Comparison of ENCODE assay signal across 9 mouse cellular contexts in the genomic region with DNA sequence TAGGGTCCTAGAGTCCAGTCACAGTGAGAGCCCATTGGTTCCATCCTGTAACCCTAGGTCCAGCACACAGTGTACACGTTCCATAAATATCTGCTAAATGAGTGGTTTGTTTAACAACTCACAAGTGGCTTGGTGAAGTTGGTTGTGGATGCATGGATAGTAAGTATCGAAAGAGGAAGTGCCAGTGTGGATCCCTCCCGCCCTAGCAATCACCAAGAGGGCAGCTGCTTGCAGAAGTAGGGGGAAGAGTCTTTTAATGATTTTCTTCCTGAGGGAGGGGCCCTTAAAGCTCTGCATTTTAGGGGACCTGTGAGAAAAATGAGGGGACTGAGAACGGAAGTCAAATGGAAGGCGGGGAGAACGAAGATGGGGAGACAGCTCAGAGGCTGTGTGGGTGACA. TPM values are rescaled to one million over a fixed set of nuclear protein-coding genes. Genes with fewer than 3 reads are reported as not detected.
A peak's percentile ranks its signal among the peaks of the same experiment; 100 is the strongest.
DNase-seq lines count a peak whose midpoint lies in the region; ATAC-seq and TF ChIP-seq lines count a peak whose summit lies in the region.
"Had no signal": no experiment of that assay in that cellular context is flagged by ENCODE, and none has a peak within 500 bp of the region (broad histone marks: within the 10 kb centered on the region; RNA-seq: fewer than 3 reads in every experiment).

No protein-coding gene starts in this region.

- no peak for ATAC-seq in heart, embryonic 13.5 days (ENCODE audit: extremely low read depth, insufficient number of reproducible peaks, low FRiP score, low TSS enrichment)
- no peak; the same call in 1 of the 2 replicates for ATAC-seq in G1E (ENCODE audit: extremely low read depth, insufficient number of reproducible peaks, low FRiP score, poor library complexity, severe bottlenecking)
- ATAC-seq in hindbrain, embryonic 14.5 days (ENCODE audit: low FRiP score), result no peak
- ATAC-seq in megakaryocyte, adult 5-6 weeks (ENCODE audit: poor library complexity, severe bottlenecking), result peak; percentile 36; the same call in 1 of the 2 replicates

- no peaks in the 10 kb centered on the region for H3K9me3 ChIP-seq in heart, embryonic 13.5 days
- H3K9me3 ChIP-seq in G1E (replicated peaks), result no peaks in the 10 kb centered on the region
- H3K9me3 ChIP-seq in hindbrain, embryonic 14.5 days (ENCODE audit: control insufficient read depth, low read length), result no peaks in the 10 kb centered on the region

- H3K36me3 ChIP-seq in heart, embryonic 13.5 days, result no peaks in the 10 kb centered on the region
- H3K36me3 ChIP-seq in G1E (replicated peaks), result peaks cover 21% of the 10 kb centered on the region
- no peaks in the 10 kb centered on the region for H3K36me3 ChIP-seq in hindbrain, embryonic 14.5 days (replicated peaks; ENCODE audit: control insufficient read depth, insufficient read depth)

- H3K4me3 ChIP-seq in heart, embryonic 13.5 days, result peak overlapping the region; percentile 85; the same call in 1 of the 2 replicates
- peak overlapping the region; percentile 82; the same call in 1 of the 2 replicates for H3K4me3 ChIP-seq in G1E (ENCODE audit: low read depth, low read length)
- H3K4me3 ChIP-seq in hindbrain, embryonic 14.5 days (replicated peaks; ENCODE audit: low read length), result peak overlapping the region; percentile 75; the same call in 1 of the 2 replicates

- no peak overlapping the region for H3K9ac ChIP-seq in heart, embryonic 13.5 days
- no peak overlapping the region for H3K9ac ChIP-seq in hindbrain, embryonic 14.5 days

- peaks cover 12% of the 10 kb centered on the region for H3K27me3 ChIP-seq in heart, embryonic 13.5 days (replicated peaks)
- H3K27me3 ChIP-seq in G1E (ENCODE audit: insufficient read depth, low read length), result no peaks in the 10 kb centered on the region
- 0 out of 2 replicates have a peak, but pooled peaks cover 13% of the 10 kb centered on the region for H3K27me3 ChIP-seq in hindbrain, embryonic 14.5 days (ENCODE audit: control insufficient read depth, insufficient read depth, low read length)

- peaks cover 28% of the 10 kb centered on the region for H3K4me1 ChIP-seq in heart, embryonic 13.5 days
- H3K4me1 ChIP-seq in G1E (ENCODE audit: insufficient read depth, low read depth, low read length), result peaks cover 44% of the 10 kb centered on the region
- H3K4me1 ChIP-seq in hindbrain, embryonic 14.5 days (replicated peaks; ENCODE audit: control insufficient read depth, insufficient read depth, low read length), result peaks cover 16% of the 10 kb centered on the region

- no peak for TF ChIP-seq CTCF in G1E (IDR thresholded peaks at IDR 0.05; ENCODE audit: low read depth, low read length)

- intact Hi-C loops in left cerebral cortex, postnatal 36 days (cut with DNase I), result loop anchor here (5.0 kb wide), 1 partner anchor 67 kb away; a partner anchor contains a TSS
- intact Hi-C loops in left cerebral cortex, postnatal 10 days (cut with DNase I), result loop anchor here (5.0 kb wide), 1 partner anchor 77 kb away; a partner anchor contains a TSS

- no peak for DNase-seq in heart, adult 9 months (ENCODE audit: low spot score in 2 of 2)
- DNase-seq in G1E (ENCODE audit: low spot score), result peak; percentile 54
- no peak for DNase-seq in hindbrain, embryonic 14.5 days (ENCODE audit: low spot score)
- no peak for DNase-seq in left cerebral cortex, postnatal 36 days (ENCODE audit: low spot score in 2 of 2)
- no peak for DNase-seq in left cerebral cortex, postnatal 10 days (ENCODE audit: extremely low spot score in 1 of 2, low spot score in 2 of 2)
- DNase-seq in gastrocnemius, adult 8-10 months (ENCODE audit: low spot score in 2 of 2), result no peak
- DNase-seq: gastrocnemius, postnatal 36 days had no signal

- H3K27ac ChIP-seq in heart, embryonic 13.5 days (replicated peaks), result no peak overlapping the region
- no peak overlapping the region for H3K27ac ChIP-seq in hindbrain, embryonic 14.5 days

- 52% methylated on average over 6 of the region's 6 CpGs for WGBS in heart, embryonic 13.5 days
- 57% methylated on average over 6 of the region's 6 CpGs for WGBS in hindbrain, embryonic 14.5 days

- H3K4me2 ChIP-seq in heart, embryonic 13.5 days, result peak overlapping the region; percentile 94
- peak overlapping the region; percentile 80 for H3K4me2 ChIP-seq in hindbrain, embryonic 14.5 days (replicated peaks)

RNA-seq across cellular contexts. Expression of a gene that starts 1.4 kb away (rescaled TPM):
- 8.8 and 9.2 TPM in 2 replicates for polyA plus RNA-seq in heart, embryonic 13.5 days (2015; fragmentation: Nextera tagmentation; extraction: Ambion mirVana)
- 7.8 and 10.2 TPM in 2 replicates for total RNA-seq in G1E (2014; fragmentation: Nextera tagmentation)
- 8.0 and 9.9 TPM in 2 replicates for total RNA-seq in G1E (2017)
- 9.6 and 14.0 TPM in 2 replicates for polyA plus RNA-seq in G1E (2012)
- polyA plus RNA-seq in hindbrain, embryonic 14.5 days (2014; fragmentation: Nextera tagmentation; extraction: Ambion mirVana), result 50.6 and 58.5 TPM in 2 replicates
- total RNA-seq in megakaryocyte, adult 5-6 weeks (2015), result 58.3 and 64.7 TPM in 2 replicates
- 40.8 and 49.7 TPM in 2 replicates for total RNA-seq in megakaryocyte, adult 5-6 weeks (2017)
- 10 to 100 TPM; 43.8 to 54.7 TPM for total RNA-seq in left cerebral cortex, postnatal 36 days (2021)
- total RNA-seq in left cerebral cortex, postnatal 10 days (2021), result 100 to 1,000 TPM; 112 to 132 TPM
- under 1 TPM in 1 of 4 experiments, not detected in 3; 0.58 TPM for total RNA-seq in gastrocnemius, adult 8-10 months (2022)

RNA-seq across cellular contexts. Expression of a gene that starts 3.1 kb away (rescaled TPM):
- polyA plus RNA-seq in heart, embryonic 13.5 days (2015; fragmentation: Nextera tagmentation; extraction: Ambion mirVana), result 14.7 and 17.0 TPM in 2 replicates
- total RNA-seq in G1E (2014; fragmentation: Nextera tagmentation) (12.2 and 12.6 TPM in 2 replicates), G1E (2017) (12.3 and 14.3 TPM in 2 replicates)
- 1.6 and 2.1 TPM in 2 replicates for polyA plus RNA-seq in G1E (2012)
- polyA plus RNA-seq in hindbrain, embryonic 14.5 days (2014; fragmentation: Nextera tagmentation; extraction: Ambion mirVana), result 10.4 and 11.1 TPM in 2 replicates
- 17.6 and 24.2 TPM in 2 replicates for total RNA-seq in megakaryocyte, adult 5-6 weeks (2015)
- total RNA-seq in megakaryocyte, adult 5-6 weeks (2017), result 4.3 and 12.0 TPM in 2 replicates
- total RNA-seq in left cerebral cortex, postnatal 36 days (2021), result 10 to 100 TPM; 10.8 to 12.9 TPM
- total RNA-seq in left cerebral cortex, postnatal 10 days (2021), result 10 to 100 TPM in 1 of 2 experiments, 1 to 10 TPM in 1; 9.8 to 11.6 TPM
- 1 to 10 TPM; 4.7 to 5.4 (median 5.1) TPM for total RNA-seq in gastrocnemius, adult 8-10 months (2022)

RNA-seq across cellular contexts. Expression of a gene that starts 22.7 kb away (rescaled TPM):
- 96.1 and 117 TPM in 2 replicates for polyA plus RNA-seq in heart, embryonic 13.5 days (2015; fragmentation: Nextera tagmentation; extraction: Ambion mirVana)
- total RNA-seq in G1E (2014; fragmentation: Nextera tagmentation), result 44.4 and 65.1 TPM in 2 replicates
- total RNA-seq in G1E (2017), result 185 and 193 TPM in 2 replicates
- 6.1 and 8.2 TPM in 2 replicates for polyA plus RNA-seq in G1E (2012)
- 269 and 286 TPM in 2 replicates for polyA plus RNA-seq in hindbrain, embryonic 14.5 days (2014; fragmentation: Nextera tagmentation; extraction: Ambion mirVana)
- total RNA-seq in megakaryocyte, adult 5-6 weeks (2015), result 220 and 242 TPM in 2 replicates
- 122 and 137 TPM in 2 replicates for total RNA-seq in megakaryocyte, adult 5-6 weeks (2017)
- 100 to 1,000 TPM in 1 of 2 experiments, 10 to 100 TPM in 1; 82.3 to 103 TPM for total RNA-seq in left cerebral cortex, postnatal 36 days (2021)
- 10 to 100 TPM; 95.6 to 98.8 TPM for total RNA-seq in left cerebral cortex, postnatal 10 days (2021)
- 10 to 100 TPM; 24.7 to 34.2 (median 28.8) TPM for total RNA-seq in gastrocnemius, adult 8-10 months (2022)

RNA-seq across cellular contexts. Expression of a gene that starts 34.1 kb away (rescaled TPM):
- 3.3 and 4.4 TPM in 2 replicates for polyA plus RNA-seq in heart, embryonic 13.5 days (2015; fragmentation: Nextera tagmentation; extraction: Ambion mirVana)
- total RNA-seq in G1E (2014; fragmentation: Nextera tagmentation) (174 and 182 TPM in 2 replicates), G1E (2017) (72.0 and 77.5 TPM in 2 replicates)
- 120 and 159 TPM in 2 replicates for polyA plus RNA-seq in G1E (2012)
- polyA plus RNA-seq in hindbrain, embryonic 14.5 days (2014; fragmentation: Nextera tagmentation; extraction: Ambion mirVana), result 2.0 and 2.3 TPM in 2 replicates
- total RNA-seq in megakaryocyte, adult 5-6 weeks (2015), result 0.40 and 3.2 TPM in 2 replicates
- 0.81 and 1.2 TPM in 2 replicates for total RNA-seq in megakaryocyte, adult 5-6 weeks (2017)
- 1 to 10 TPM in 1 of 2 experiments, under 1 TPM in 1; 0.54 to 1.1 TPM for total RNA-seq in left cerebral cortex, postnatal 36 days (2021)
- total RNA-seq in left cerebral cortex, postnatal 10 days (2021), result under 1 TPM; 0.91 to 0.94 TPM
- under 1 TPM; 0.25 to 0.48 (median 0.38) TPM for total RNA-seq in gastrocnemius, adult 8-10 months (2022)

Comparison
In these comparisons a context has a peak if more than half of its experiments do, and no peak if none do; other contexts are left out.
1. RNA of a gene that starts 1.4 kb away (total RNA-seq): 112 to 132 TPM in left cerebral cortex, postnatal 10 days, 40.8 to 64.7 TPM in megakaryocyte, adult 5-6 weeks, 43.8 to 54.7 TPM in left cerebral cortex, postnatal 36 days and 7.8 to 10.2 TPM in G1E; 0.58 TPM in gastrocnemius, adult 8-10 months; every median in the first group is over 4 times any median in the second.
2. Peak in every context shown above with its lines, with median percentiles within 50 percentile points of each other: H3K4me3 ChIP-seq.